Mouse (Mus musculus): ENCODE data around the gene Tsc2. TPM values are rescaled to one million over a fixed set of nuclear protein-coding genes. Genes with fewer than 3 reads are reported as not detected.

Tsc2 gene
- total RNA-seq, 2 experiments from 2014 or later: 110 to 119 TPM

GRCm38 (mm10) chr17:24617561-24618194 is 14.8 kb downstream of the Tsc2 start:
- DNase-seq (ENCODE audit: low spot score in 2 of 2): no peak

DNA sequence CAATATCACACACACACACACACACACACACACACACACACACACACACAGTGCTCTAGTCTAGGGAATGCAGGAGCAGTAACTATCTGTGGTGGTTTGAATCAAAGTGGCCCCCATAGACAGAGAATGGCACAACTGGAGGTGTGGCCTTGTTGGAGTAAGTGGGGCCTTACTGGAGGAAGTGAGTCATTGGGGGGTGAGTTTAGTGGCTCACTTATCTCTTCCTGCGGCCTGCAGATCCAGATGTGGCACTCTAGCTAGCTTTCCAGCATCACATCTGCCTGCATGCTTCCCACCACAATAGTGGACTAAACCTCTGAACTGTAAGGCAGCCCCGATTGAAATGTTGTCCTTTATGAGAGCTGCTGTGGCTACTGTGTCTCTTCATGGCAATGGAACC is 21.7 kb downstream of the Tsc2 start:
- no peak for DNase-seq (ENCODE audit: low spot score in 2 of 2)

DNA sequence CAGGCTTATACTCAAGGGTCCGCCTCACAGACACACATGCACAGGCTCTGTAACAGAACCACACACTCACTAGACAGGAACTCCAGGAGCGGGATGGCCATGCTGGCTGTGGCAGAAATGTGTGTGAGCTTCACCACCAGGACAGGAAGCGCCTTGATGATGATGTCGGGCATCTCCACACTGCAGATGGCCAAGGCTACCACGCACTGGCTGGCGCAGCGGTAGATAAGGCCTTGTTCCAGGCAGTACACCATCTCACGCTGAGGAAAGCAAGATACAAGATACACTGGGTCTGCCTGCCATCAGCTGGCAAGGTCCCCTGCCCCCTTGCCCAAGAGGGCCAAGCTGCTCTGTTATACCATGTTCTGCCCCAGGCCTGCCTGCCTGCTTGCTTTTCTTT is 23.6 kb downstream of the Tsc2 start:
- DNase-seq (ENCODE audit: low spot score in 2 of 2): no peak

- DNase-seq (ENCODE audit: low spot score in 2 of 2): no peak
These were observed 24.1 kb downstream of the Tsc2 start for GRCm38 (mm10) chr17:24608370-24608769.

- DNase-seq (ENCODE audit: low spot score in 2 of 2): no peak
These were observed 27.9 kb downstream of the Tsc2 start for GRCm38 (mm10) chr17:24604557-24604956.

GRCm38 (mm10) chr17:24603961-24604360 is 28.5 kb downstream of the Tsc2 start:
- no peak for DNase-seq (ENCODE audit: low spot score in 2 of 2)

DNA sequence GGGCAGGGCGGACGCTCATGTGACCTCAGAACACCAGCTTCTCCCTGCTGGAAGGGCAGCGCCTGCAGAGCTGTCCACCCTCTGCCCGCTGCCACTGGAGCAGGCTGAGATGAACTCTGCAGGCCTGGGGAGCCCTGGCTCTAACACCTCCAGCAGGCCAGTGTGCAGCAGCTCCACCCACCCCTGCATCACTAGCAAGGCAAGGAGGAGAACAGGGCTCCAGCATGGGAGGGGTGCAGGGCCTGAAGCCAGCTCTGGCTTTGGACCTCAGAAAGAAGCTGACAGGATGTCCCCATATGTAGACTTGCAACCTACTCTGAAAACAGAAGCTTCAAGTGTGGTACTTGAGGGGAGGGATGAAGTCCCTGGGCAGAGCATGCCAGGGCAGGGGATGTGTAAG is 31.9 kb downstream of the Tsc2 start:
- no peak for DNase-seq (ENCODE audit: low spot score in 2 of 2)

GRCm38 (mm10) chr17:24597989-24598388 is 34.4 kb downstream of the Tsc2 start:
- DNase-seq (ENCODE audit: low spot score in 2 of 2): no peak

GRCm38 (mm10) chr17:24596471-24597183 is 35.8 kb downstream of the Tsc2 start:
- DNase-seq (ENCODE audit: low spot score in 2 of 2): no peak

DNA sequence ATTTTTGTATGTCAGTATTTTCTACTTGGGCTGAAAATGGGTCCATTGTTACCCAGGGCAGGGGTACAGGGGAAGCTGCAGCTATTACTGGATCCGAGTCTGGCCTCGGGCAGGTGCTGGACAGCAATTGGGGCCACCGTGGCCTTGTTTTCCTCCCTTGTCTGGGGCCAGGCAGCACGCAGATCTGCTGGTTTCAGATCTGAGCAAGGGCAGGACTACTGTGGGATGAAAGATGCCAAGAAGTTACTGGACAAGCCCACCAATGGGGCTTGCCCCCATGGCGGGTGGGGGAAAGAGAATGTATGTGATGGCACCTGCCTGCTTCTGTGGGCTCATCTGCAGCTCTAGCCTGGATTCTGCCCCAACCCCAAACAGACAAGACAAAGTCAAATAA is 36.4 kb downstream of the Tsc2 start:
- no peak for DNase-seq (ENCODE audit: low spot score in 2 of 2)

GRCm38 (mm10) chr17:24595126-24596072 is 37.0 kb downstream of the Tsc2 start:
- DNase-seq (ENCODE audit: low spot score in 2 of 2): no peak

DNA sequence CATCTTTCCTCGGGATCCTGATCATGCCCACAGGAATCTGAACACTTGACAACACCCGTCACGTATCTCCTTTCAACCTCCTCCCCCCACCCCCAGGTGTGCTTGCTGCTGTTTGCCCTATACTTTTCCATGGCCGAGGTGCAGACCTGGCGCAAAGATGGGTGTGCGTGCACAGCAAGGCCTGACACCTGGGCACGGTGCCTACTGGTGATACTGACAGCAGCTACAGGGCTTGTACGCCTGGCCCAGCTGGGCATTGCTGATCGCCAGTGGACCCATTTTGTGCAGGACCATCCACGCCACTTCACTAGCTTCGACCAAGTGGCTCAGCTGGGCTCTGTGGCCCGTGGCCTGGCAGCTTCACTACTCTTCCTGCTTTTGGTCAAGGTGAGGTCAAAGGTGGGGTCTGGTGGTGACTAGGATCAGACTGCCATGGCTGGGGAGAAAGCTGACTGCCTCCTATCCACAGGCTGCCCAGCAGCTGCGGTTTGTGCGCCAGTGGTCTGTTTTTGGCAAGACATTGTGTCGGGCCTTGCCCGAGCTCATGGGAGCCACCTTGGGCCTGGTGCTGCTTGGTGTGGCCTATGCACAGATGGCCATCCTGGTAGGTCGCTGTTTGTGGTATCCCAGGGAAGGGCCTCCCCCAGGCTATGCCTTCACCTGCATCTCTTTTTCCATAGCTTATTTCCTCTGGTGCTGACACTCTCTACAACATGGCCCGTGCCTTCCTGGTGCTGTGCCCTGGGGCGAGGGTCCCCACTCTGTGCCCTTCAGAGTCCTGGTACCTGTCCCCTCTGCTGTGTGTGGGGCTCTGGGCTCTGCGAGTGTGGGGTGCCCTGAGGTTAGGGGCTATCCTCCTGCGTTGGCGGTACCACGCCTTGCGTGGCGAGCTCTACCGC is 38.2 kb downstream of the Tsc2 start:
- no peak for DNase-seq (ENCODE audit: low spot score in 2 of 2)

GRCm38 (mm10) chr17:24593248-24593647 is 39.2 kb downstream of the Tsc2 start:
- no peak for DNase-seq (ENCODE audit: low spot score in 2 of 2)

GRCm38 (mm10) chr17:24591695-24592094 is 40.7 kb downstream of the Tsc2 start:
- no peak for DNase-seq (ENCODE audit: low spot score in 2 of 2)

GRCm38 (mm10) chr17:24590943-24591342 is 41.5 kb downstream of the Tsc2 start:
- DNase-seq (ENCODE audit: low spot score in 2 of 2): no peak

GRCm38 (mm10) chr17:24586532-24586931 is 45.9 kb downstream of the Tsc2 start:
- DNase-seq (ENCODE audit: low spot score in 2 of 2): no peak

- DNase-seq (ENCODE audit: low spot score in 2 of 2): no peak
These were observed 47.9 kb downstream of the Tsc2 start for GRCm38 (mm10) chr17:24584520-24584919.

DNA sequence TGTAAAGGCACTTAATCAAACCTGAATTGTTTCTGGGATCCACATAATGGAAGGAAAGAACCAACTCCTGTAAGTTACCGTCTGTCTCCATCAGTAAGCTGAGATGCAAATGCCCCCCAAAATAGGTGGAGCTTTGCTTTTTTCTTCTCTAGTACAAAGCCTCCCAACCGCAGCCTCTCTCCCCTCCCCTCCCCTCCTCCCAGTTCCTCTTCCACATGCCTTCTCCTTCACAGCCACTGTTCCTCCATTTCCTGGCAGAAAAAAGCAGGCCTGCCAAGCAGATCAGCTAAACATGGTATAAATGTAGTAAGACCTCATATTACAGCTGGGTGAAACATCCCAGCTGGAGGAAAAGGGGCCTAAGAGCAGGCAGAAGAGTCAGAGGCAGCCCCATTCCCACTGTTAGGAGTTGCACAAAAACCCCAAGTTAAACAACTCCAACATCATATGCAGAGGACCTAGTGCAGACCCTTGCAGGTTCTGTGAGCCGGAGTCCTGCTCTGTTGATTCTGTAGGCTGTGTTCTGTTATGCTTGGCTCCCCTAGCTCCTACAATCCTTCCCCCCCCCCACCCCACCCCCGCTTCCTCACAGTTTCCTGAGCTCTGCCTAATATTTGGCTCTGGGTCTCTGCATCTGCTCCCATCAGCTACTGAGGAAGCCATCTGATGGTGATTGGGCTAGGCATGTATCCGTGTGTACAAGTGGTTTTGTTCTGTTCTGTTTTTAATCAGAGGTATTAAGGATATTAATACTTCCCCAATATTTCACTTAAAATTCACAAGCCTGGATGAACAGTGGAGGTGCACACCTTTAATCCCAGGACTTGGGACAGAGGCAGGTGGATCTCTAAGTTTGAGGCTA is 48.6 kb downstream of the Tsc2 start:
- DNase-seq (ENCODE audit: low spot score in 2 of 2): no peak

DNA sequence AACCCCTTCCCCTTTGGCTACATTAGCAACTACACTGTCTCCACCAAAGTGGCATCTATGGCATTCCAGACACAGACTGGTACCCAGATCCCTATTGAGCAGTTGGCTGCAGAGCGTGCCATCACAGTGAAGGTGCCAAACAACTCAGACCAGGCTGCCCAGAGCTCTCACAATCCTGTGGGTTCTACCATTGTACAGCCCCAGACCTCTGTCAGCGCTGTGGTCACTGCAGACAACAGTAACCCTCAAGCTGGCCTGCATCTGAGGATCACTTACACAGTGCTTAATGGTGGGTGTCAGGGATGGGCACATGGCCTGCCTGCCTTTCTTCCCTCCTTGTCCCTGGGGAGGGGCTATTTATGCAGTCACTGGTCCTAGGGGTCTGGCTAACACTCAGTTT is 52.1 kb downstream of the Tsc2 start:
- DNase-seq (ENCODE audit: low spot score in 2 of 2): no peak

DNA sequence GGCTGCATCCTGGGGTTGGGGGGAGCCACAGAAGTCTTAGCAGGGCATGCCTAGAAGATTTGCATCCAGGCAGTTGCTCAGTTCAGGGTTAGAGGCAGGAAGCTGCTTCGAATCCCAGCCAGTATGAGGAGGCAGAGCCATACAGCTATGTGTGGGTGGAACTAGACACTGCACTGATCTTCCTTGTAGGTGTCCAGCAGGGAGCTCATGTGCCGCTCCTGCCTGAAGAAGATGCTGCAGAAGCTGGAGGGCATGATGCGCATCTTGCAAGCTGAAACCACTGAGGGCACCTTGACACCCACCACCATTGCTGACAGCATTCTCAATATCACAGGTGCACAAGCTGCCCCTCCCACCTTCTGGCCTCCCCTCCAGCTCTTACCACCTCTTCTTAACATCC is 52.9 kb downstream of the Tsc2 start:
- DNase-seq (ENCODE audit: low spot score in 2 of 2): no peak

All from adrenal gland, postnatal 4 days (tissue).